Mouse (Mus musculus) G1E (cell line): Measurements from ENCODE around the gene Mapk3. TPM values are rescaled to one million over a fixed set of nuclear protein-coding genes. Genes with fewer than 3 reads are reported as not detected.
"Not testable (repeated sequence)": the region's sequence is repeated elsewhere in the genome, so short reads cannot be mapped to it uniquely, and the experiment has no call there.

ENCODE experiments used
- ATAC-seq: 2 replicates; pipeline ENCODE4 v1.8.0; 2016; ENCODE audit warnings: mild to moderate bottlenecking; ENCODE audit not compliant: insufficient number of reproducible peaks, poor library complexity, low FRiP score, severe bottlenecking; ENCODE audit errors: extremely low read depth
- DNase-seq: peaks from one replicate; pipeline ENCODE4 v3.0.0; 2012; ENCODE audit warnings: low spot score
- H3K27me3 ChIP-seq: 2 replicates; pipeline ENCODE4 v1.6.1; 2012; ENCODE audit warnings: mild to moderate bottlenecking, low read length, inconsistent platforms; ENCODE audit not compliant: insufficient read depth
- H3K36me3 ChIP-seq: replicated peaks from 2 replicates; pipeline ENCODE3; 2012; ENCODE audit warnings: mild to moderate bottlenecking, inconsistent platforms
- H3K4me1 ChIP-seq: 2 replicates; pipeline ENCODE4 v1.6.1; 2012; ENCODE audit warnings: low read depth, low read length, inconsistent platforms, mixed read lengths; ENCODE audit not compliant: insufficient read depth
- H3K4me3 ChIP-seq: 2 replicates; pipeline ENCODE4 v1.5.1; 2012; ENCODE audit warnings: low read depth, mild to moderate bottlenecking, inconsistent platforms, low read length, moderate library complexity, mixed read lengths
- H3K9me3 ChIP-seq: replicated peaks from 2 replicates; pipeline ENCODE4 v1.6.1; 2012; ENCODE audit warnings: inconsistent platforms
- CTCF ChIP-seq: IDR thresholded peaks from 2 replicates; pipeline ENCODE4 v1.5.1; 2012; ENCODE audit warnings: low read depth, low read length, inconsistent platforms, mixed read lengths
- GATA1 ChIP-seq: IDR thresholded peaks from 2 replicates; pipeline ENCODE4 v1.6.1; 2012; ENCODE audit warnings: borderline replicate concordance, low read length, inconsistent platforms, mixed read lengths
- GATA2 ChIP-seq: IDR thresholded peaks from 2 replicates; pipeline ENCODE4 v1.6.1; 2012; ENCODE audit warnings: low read depth, low read length, inconsistent platforms, borderline replicate concordance
- POLR2AphosphoS5 ChIP-seq: IDR thresholded peaks from 2 replicates; pipeline ENCODE4 v1.6.1; 2012; ENCODE audit warnings: low read depth, low read length, inconsistent platforms; ENCODE audit not compliant: insufficient replicate concordance
- TAL1 ChIP-seq: conservative IDR thresholded peaks from 2 replicates; pipeline ENCODE4 v1.6.1; 2012; ENCODE audit warnings: low read depth, low read length, inconsistent platforms, mixed read lengths
- polyA plus RNA-seq: library from polyadenylated mRNA; stranded (reverse); fragments of >175 nt; gene quantifications from 2 replicates; pipeline ENCODE4 v1.2.3, GENCODE M21; 2012
- total RNA-seq, 2 experiments: library from RNA; stranded (forward) in 1 of 2; stranded (reverse) in 1 of 2; fragments of 200-1000 nt in 1 of 2; fragments of >200 nt in 1 of 2; fragmentation: Nextera tagmentation in 1 of 2; gene quantifications; 2 replicates each; pipeline ENCODE4 v1.2.3; 2014 to 2017

The Mapk3 gene
- total and polyA plus RNA-seq, 3 experiments, result 18.2 to 91.6 (median 68.8) TPM

GRCm38 (mm10) chr7:126775185-126775977 lies 16.0 kb downstream of the Mapk3 start:
- no peak for TF ChIP-seq GATA2
- Histone ChIP-seq H3K4me1 (peaks cover 71% of the 10 kb centered on the region), H3K27me3 (no peaks in the 10 kb centered on the region), H3K4me3 (no peak overlapping the region), H3K9me3 (no peaks in the 10 kb centered on the region), H3K36me3 (peaks cover 17% of the 10 kb centered on the region)
- DNase-seq, result no peak
- no peak for ATAC-seq

DNA sequence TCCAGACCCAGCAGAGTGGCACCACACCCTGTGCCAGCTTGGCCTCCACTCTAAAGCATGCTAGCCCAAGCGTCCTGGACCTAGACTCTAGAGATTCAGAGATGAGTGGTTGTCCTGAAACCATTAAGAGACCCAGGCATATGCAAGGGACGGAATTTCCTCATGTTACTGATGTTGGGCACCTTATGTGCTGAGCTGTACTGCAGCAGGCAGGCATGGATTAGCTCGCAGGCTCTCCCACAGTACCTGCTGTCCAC lies 16.5 kb downstream of the Mapk3 start:
- no peak overlapping the region for H3K4me3 ChIP-seq

GRCm38 (mm10) chr7:126776598-126777057 lies 17.2 kb downstream of the Mapk3 start, which contains the start of gene Ypel3:
TSS of gene Ypel3 (plus strand) at chr7:126776955.
- Histone ChIP-seq H3K27me3 (no peaks in the 10 kb centered on the region), H3K9me3 (no peaks in the 10 kb centered on the region), H3K4me1 (peaks cover 73% of the 10 kb centered on the region), H3K36me3 (peaks cover 22% of the 10 kb centered on the region), H3K4me3 (peak within 1 kb of the TSS; percentile 76)
- DNase-seq, result peak; percentile 98
- no peak for TF ChIP-seq CTCF
- TF ChIP-seq GATA2, result no peak
- TF ChIP-seq GATA1, result no peak
- no peak for TF ChIP-seq POLR2AphosphoS5
- no peak for TF ChIP-seq TAL1
- ATAC-seq, result peak; percentile 92

More for the DNA sequence above, 16.5 kb downstream of the Mapk3 start:
- no peaks in the 10 kb centered on the region for H3K27me3 ChIP-seq
- ATAC-seq (no peak), DNase-seq (no peak)
- no peaks in the 10 kb centered on the region for H3K9me3 ChIP-seq
- peaks cover 71% of the 10 kb centered on the region for H3K4me1 ChIP-seq
- TF ChIP-seq GATA2 (no peak), TAL1 (no peak), CTCF (no peak), POLR2AphosphoS5 (no peak), GATA1 (no peak)
- H3K36me3 ChIP-seq, result peaks cover 17% of the 10 kb centered on the region

DNA sequence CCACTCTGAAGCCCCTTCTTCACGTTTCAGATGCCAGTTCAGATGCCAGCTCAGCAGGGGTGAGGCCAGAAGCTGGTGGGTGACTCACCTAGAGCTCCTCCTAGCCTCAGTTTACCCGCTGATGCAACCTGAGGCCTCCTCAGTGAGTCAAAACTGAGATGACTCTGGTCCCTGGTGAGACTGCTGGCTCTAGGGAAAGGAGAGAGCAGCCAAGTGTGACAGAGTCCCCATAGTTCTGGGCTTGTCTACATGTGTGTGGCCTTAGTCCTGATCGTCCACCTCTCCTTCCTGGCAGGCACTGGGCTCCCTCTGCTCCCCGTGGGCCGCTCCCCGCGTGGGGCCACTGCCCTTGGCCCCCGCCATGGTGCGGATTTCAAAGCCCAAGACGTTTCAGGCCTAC lies 18.1 kb downstream of the Mapk3 start:
- Histone ChIP-seq H3K27me3 (no peaks in the 10 kb centered on the region), H3K9me3 (no peaks in the 10 kb centered on the region), H3K4me3 (peak overlapping the region; percentile 76), H3K36me3 (peaks cover 30% of the 10 kb centered on the region), H3K4me1 (peaks cover 75% of the 10 kb centered on the region)
- ATAC-seq (no peak), DNase-seq (no peak)
- no peak for TF ChIP-seq CTCF
- no peak for TF ChIP-seq POLR2AphosphoS5
- no peak for TF ChIP-seq GATA1
- no peak for TF ChIP-seq TAL1
- TF ChIP-seq GATA2, result no peak

DNA sequence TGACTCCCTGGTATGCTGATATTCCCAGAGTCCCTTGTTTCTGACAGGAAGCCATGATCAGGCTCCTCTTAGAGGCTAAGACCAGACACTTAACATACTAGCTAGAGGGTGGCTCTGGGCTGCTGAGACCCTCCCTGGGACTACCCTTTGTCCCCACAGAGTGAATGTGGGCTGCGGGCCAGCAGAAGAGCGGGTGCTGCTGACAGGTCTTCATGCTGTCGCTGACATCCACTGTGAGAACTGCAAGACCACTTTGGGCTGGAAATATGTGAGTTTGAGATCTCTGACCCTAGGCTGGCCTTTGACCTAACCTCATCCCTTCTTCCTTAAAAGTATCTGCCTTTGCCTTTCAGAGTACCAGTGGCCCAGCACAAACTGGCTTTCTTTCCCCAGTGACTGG lies 18.7 kb downstream of the Mapk3 start:
- Histone ChIP-seq H3K4me1 (peaks cover 81% of the 10 kb centered on the region), H3K27me3 (no peaks in the 10 kb centered on the region), H3K9me3 (no peaks in the 10 kb centered on the region), H3K4me3 (no peak overlapping the region), H3K36me3 (peaks cover 37% of the 10 kb centered on the region)
- DNase-seq (no peak), ATAC-seq (no peak)
- TF ChIP-seq POLR2AphosphoS5 (no peak), GATA1 (no peak), GATA2 (no peak), TAL1 (no peak)

DNA sequence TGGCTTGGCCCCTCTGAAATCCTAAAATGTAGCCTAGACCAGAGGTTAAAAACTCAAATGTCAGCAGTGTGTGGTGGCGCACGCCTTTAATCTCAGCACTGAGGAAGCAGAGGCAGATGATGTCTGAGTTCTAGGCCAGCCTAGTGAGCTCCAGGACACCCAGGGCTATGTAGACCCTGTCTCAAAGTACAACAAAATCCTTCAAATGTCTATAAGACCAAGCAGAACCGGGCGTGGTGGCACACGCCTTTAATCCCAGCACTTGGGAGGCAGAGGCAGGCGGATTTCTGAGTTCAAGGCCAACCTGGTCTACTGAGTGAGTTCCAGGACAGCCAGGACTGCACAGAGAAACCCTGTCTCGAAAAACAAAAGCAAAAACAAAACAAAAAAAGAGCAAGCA lies 19.7 kb downstream of the Mapk3 start:
- Histone ChIP-seq H3K4me1 (peaks cover 77% of the 10 kb centered on the region), H3K36me3 (peaks cover 45% of the 10 kb centered on the region)
- H3K27me3 ChIP-seq, DNase-seq, ATAC-seq, H3K9me3 ChIP-seq, H3K4me3 ChIP-seq: not testable (repeated sequence)
